Mouse (Mus musculus) spleen, adult 2 months (tissue): ENCODE results near the gene Psmb7. TPM values are rescaled to one million over a fixed set of nuclear protein-coding genes. Genes with fewer than 3 reads are reported as not detected.

Source experiments
- DNase-seq, 2 experiments: peaks; one replicate each; pipeline versions ENCODE4 v3.0.0 to v3.0.0-alpha.2; 2012 to 2021; ENCODE audit warnings: low spot score in 2 of 2, low read depth in 1 of 2
- H3K27ac ChIP-seq: fragments of 200-500 bp; 2 replicates; pipeline ENCODE4 v1.5.1; 2012; ENCODE audit warnings: low read length, inconsistent platforms; ENCODE audit not compliant: insufficient read depth
- H3K27me3 ChIP-seq: fragments of 200-500 bp; 2 replicates; pipeline ENCODE4 v1.6.1; 2012; ENCODE audit warnings: mild to moderate bottlenecking, moderate library complexity, low read length, inconsistent platforms; ENCODE audit not compliant: control insufficient read depth, insufficient read depth
- H3K36me3 ChIP-seq: fragments of 200-500 bp; 2 replicates; pipeline ENCODE4 v1.6.1; 2012; ENCODE audit warnings: mild to moderate bottlenecking, low read length, inconsistent platforms; ENCODE audit not compliant: control insufficient read depth, insufficient read depth
- H3K4me1 ChIP-seq: fragments of 200-500 bp; 2 replicates; pipeline ENCODE4 v1.6.1; 2011; ENCODE audit warnings: inconsistent platforms; ENCODE audit not compliant: control insufficient read depth, insufficient read depth, insufficient read length
- H3K4me3 ChIP-seq: fragments of 200-500 bp; 2 replicates; pipeline ENCODE4 v1.5.1; 2011; ENCODE audit warnings: mild to moderate bottlenecking, inconsistent platforms; ENCODE audit not compliant: insufficient read depth, insufficient read length; ENCODE audit errors: extremely low read depth
- CTCF ChIP-seq: fragments of 200-500 bp; IDR thresholded peaks from 2 replicates; pipeline ENCODE4 v1.5.1; 2011; ENCODE audit warnings: mild to moderate bottlenecking, inconsistent platforms; ENCODE audit not compliant: insufficient read depth, insufficient read length, insufficient replicate concordance; ENCODE audit errors: extremely low read depth
- POLR2A ChIP-seq: fragments of 200-500 bp; IDR thresholded peaks from 2 replicates; pipeline ENCODE4 v1.6.1; 2011; ENCODE audit warnings: low read depth, low read length, inconsistent platforms
- WGBS: fragments of 180-500 bp; shearing (Covaris S2); methylation state at CpG from one replicate; pipeline ENCODE4 v1.1.7; 2018; 5-methylcytosine and 5-hydroxymethylcytosine counted together
- polyA plus RNA-seq: library from polyadenylated mRNA; depleted of rRNA; stranded (reverse); fragments of >200 nt; gene quantifications from 2 replicates; pipeline ENCODE4 v1.2.3, GENCODE M21; 2012; rRNA removed

Psmb7 gene
- 21.3 and 22.6 TPM in 2 replicates for polyA plus RNA-seq

DNA sequence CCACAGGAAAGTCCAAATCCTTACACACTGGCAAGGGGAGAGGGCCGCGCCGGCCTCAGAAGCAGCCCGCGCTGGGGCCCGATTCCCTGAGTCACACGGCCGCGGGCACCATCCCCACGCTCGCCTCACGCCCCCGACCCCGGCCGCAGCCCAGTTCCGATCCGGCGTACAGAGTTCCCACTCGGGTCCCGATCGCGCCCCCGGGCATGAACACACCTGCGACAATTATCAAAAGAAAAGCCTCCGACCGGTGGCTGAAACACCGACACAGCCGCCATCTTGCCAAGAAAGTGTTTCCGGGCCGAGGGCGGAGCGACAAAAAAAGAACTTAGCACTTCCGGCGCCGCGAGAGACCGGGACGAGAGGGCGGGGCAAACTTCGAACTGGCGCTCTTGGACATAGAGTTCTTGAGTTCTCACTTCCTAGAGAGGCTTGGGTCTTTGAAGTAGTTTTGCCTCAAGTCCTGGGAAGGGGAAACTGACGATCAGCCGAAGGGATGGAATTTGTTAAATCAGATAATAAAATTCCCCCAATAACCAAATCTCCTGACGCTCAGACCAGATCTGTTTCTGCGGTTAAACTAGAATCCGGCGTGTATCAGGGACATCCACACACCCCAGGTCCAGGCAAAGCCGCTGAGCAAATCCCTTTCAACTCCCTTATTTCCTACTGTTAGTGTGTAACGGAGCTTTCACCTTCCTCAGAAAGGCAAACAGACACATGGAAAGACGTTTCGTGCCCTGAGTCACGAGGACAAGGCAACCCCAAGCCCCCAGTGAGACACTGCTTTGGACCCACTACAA lies at the start of gene Psmb7:
Gene Psmb7 (minus strand): TSS at position 463 of the 803 bp plus-strand sequence.
- TF ChIP-seq CTCF (no peak), POLR2A (peak; percentile 34)
- Histone ChIP-seq H3K27me3 (no peaks in the 10 kb centered on the region), H3K36me3 (peaks cover 13% of the 10 kb centered on the region), H3K27ac (peak within 1 kb of the TSS; percentile 49), H3K4me3 (peak within 1 kb of the TSS; percentile 89), H3K4me1 (peaks cover 3% of the 10 kb centered on the region; the same call in 1 of the 2 replicates)
- DNase-seq = peak; percentile 83 to 86
- 5% methylated on average over 52 of the region's 52 CpGs for WGBS

DNA sequence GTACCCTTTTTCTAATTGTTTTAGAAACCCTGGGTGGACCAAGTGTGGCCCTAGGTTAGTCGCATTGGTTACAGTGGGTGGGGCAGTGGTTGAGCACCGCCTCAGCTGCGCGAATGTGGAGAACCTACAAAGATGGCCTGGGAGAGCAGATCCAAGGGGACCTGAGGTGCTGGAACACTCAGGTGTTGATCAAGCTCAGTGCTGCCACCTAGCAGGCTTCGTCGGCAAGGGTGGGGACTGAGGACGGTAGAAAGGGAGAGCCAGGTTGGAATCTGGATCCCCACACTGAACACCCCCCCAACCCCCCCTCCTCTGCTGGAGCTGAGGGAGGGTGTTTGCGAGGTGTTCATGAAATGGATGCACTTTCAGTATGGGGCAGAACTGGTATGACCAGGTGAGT lies 47.7 kb upstream of the Psmb7 start:
- WGBS = 19% methylated on average over 8 of the region's 8 CpGs
- Histone ChIP-seq H3K4me1 (no peaks in the 10 kb centered on the region), H3K36me3 (no peaks in the 10 kb centered on the region), H3K27ac (no peak overlapping the region), H3K4me3 (no peak overlapping the region), H3K27me3 (no peaks in the 10 kb centered on the region)
- TF ChIP-seq POLR2A (no peak), CTCF (peak; percentile 37; the same call in 1 of the 2 replicates)
- peak in 1 of 2 experiments; percentile 22 for DNase-seq

DNA sequence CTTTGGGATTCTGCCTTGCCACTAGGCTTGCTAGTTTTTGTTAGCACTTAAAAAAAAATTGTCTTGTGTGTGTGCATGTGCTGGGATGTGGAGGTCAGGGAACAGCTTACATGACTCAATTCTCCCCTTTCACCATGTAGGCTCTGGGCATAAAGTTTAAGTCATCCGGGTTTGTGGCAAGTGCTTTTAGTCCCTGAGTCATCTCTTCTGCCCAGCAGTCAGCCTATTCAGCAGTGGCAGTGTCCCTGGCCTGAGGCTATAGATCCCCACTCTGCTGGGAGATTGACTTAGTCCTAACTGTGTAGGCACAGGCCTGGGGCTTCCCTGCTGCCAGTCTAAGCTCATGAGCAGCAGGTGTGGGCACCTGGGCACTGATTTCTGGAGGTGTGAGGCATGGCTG lies 46.0 kb upstream of the Psmb7 start:
- TF ChIP-seq CTCF (no peak), POLR2A (no peak)
- Histone ChIP-seq H3K27me3 (no peaks in the 10 kb centered on the region), H3K36me3 (no peaks in the 10 kb centered on the region), H3K4me3 (no peak overlapping the region), H3K27ac (no peak overlapping the region), H3K4me1 (no peaks in the 10 kb centered on the region)
- DNase-seq = no peak
- WGBS = 63% methylated on average over 1 of the region's 1 CpGs

DNA sequence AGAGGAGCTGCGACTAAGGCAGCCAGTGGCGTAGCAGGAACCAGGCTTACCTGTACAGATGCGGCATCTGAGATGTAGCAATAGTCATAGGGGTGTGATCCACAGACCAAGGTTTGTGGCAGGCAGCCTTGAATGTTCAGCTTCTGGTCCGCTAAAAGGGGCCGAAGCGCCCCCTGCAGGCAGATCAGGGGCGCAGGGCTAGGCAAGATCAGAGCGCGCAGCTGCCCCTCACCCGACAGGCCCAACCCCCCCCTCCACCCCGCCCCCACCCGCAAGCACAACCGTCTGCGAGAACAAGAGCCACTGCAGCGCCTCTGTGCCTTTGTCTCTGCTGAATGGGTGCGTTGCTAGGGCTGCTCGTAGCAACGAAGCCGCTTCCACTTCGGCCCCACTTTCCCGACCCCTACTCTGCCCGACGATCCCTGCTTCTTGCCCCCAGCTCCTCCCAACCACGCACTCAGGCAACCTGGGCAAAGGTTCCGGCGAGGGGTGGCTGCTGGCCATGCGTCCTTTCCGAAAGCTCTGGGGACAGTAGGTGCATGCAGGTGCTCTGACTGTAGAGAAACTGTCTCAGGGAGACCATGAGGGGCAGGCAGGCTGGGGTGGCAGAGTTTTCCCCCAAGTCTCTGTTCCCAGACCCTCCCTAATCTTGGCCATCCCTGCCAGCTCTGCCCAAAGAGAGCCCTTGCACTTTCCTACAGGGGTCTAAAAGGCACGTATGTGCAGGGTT lies 45.1 kb upstream of the Psmb7 start:
- Histone ChIP-seq H3K36me3 (no peaks in the 10 kb centered on the region), H3K4me1 (no peaks in the 10 kb centered on the region), H3K27ac (no peak overlapping the region), H3K27me3 (no peaks in the 10 kb centered on the region), H3K4me3 (no peak overlapping the region)
- TF ChIP-seq POLR2A (no peak), CTCF (0 out of 2 replicates have a peak, but pooled peaks have one; percentile 21)
- 12% methylated on average over 28 of the region's 29 CpGs for WGBS
- no peak for DNase-seq

DNA sequence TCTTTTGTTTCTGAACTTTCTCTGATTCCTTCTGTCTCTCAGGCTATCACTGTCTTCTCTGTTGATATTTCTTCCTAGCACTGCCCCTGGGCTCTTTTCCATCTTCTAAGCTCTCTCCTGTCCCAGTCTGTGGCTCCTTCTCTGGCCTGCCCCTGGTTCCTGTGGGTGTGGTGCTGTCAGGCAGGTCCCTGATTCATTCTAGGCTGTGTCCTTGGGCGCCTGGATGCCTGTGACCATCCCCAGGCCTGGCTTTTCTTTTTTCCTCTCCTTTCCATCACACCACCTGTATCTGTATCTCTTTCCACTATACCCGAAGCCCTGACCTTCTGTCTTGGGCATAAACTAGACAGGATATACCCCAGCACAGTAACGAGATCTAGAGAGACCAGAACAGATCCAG lies 41.9 kb upstream of the Psmb7 start:
- no peaks in the 10 kb centered on the region for H3K4me1 ChIP-seq
- H3K4me3 ChIP-seq = no peak overlapping the region
- no peaks in the 10 kb centered on the region for H3K36me3 ChIP-seq
- WGBS = 71% methylated on average over 3 of the region's 3 CpGs
- TF ChIP-seq POLR2A (no peak), CTCF (no peak)
- no peak overlapping the region for H3K27ac ChIP-seq
- H3K27me3 ChIP-seq = no peaks in the 10 kb centered on the region
- DNase-seq = no peak

DNA sequence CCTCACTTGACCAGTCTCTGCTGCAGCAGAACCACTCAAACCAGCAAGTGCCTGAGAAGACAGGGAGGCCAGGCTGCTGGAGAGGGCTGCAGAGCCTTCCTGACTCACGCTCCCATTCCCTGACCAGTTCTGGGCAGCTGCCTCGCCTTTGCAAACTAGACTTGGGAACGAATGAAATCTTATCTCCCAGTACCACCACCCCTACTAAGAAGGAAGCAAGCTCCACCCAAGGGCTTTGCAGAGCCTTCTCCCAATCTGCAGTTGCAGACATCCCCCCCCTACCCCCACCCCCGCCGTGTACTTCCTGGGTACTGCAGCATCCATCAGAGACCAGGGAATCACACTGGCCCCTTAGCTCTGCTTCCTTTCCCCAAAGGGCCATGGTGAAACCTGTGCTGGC lies 39.2 kb upstream of the Psmb7 start:
- H3K36me3 ChIP-seq = no peaks in the 10 kb centered on the region
- no peak overlapping the region for H3K27ac ChIP-seq
- no peak for TF ChIP-seq POLR2A
- no peak for TF ChIP-seq CTCF
- 72% methylated on average over 5 of the region's 5 CpGs for WGBS
- H3K4me1 ChIP-seq = no peaks in the 10 kb centered on the region
- H3K27me3 ChIP-seq = no peaks in the 10 kb centered on the region
- no peak for DNase-seq
- H3K4me3 ChIP-seq = no peak overlapping the region

DNA sequence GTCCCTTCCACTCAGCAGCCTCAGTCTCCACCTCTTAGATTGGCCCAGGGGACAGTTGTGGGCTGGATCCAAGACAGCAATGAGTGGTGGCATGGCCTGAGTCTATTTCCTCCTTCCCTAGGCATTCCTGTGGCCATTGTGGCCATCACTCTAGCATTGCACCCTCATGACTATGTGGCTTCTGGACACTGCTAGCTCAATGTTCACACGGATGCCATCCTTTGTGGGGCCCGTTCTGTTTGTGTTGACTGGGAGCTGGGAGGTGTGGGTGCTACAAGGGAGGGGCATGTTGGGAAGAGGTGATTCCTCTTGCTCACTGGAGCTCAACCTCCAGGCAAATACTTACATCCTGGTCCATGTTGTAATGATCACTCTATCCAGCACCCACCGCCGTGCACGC lies 38.3 kb upstream of the Psmb7 start:
- Histone ChIP-seq H3K4me1 (no peaks in the 10 kb centered on the region), H3K4me3 (no peak overlapping the region), H3K36me3 (no peaks in the 10 kb centered on the region), H3K27me3 (no peaks in the 10 kb centered on the region), H3K27ac (no peak overlapping the region)
- 94% methylated on average over 5 of the region's 5 CpGs for WGBS
- DNase-seq = no peak
- TF ChIP-seq POLR2A (no peak), CTCF (no peak)
